Mouse (Mus musculus): Measurements from ENCODE around the gene Cirbp.
A peak's percentile ranks its signal among the peaks of the same experiment; 100 is the strongest.
"Not testable (repeated sequence)": the region's sequence is repeated elsewhere in the genome, so short reads cannot be mapped to it uniquely, and the experiment has no call there.

Gene Cirbp

GRCm38 (mm10) chr10:80162716-80163299 is 3.0 kb upstream of the Cirbp start:
- no peak for DNase-seq (ENCODE audit: low spot score in 2 of 2)

GRCm38 (mm10) chr10:80163721-80164120 is 2.1 kb upstream of the Cirbp start:
- DNase-seq (ENCODE audit: low spot score in 2 of 2) = peak in 1 of 2 experiments; percentile 54

GRCm38 (mm10) chr10:80164161-80164997 is 1.4 kb upstream of the Cirbp start:
- DNase-seq (ENCODE audit: low spot score in 2 of 2) = peak in 1 of 2 experiments; percentile 30

- peak; percentile 93 to 98 for DNase-seq (ENCODE audit: low spot score in 2 of 2)
These were observed 814 bp upstream of the Cirbp start for GRCm38 (mm10) chr10:80164998-80165344.

- DNase-seq (ENCODE audit: low spot score in 2 of 2) = not testable (repeated sequence)
These were observed 351 bp downstream of the Cirbp start for GRCm38 (mm10) chr10:80166136-80166535.

- DNase-seq (ENCODE audit: low spot score in 2 of 2) = peak; percentile 98
These were observed 1.8 kb downstream of the Cirbp start for GRCm38 (mm10) chr10:80167460-80168037.

- peak; percentile 93 to 95 for DNase-seq (ENCODE audit: low spot score in 2 of 2)
These were observed 2.4 kb downstream of the Cirbp start for GRCm38 (mm10) chr10:80168038-80168661.

GRCm38 (mm10) chr10:80169070-80169469 is 3.3 kb downstream of the Cirbp start:
- no peak for DNase-seq (ENCODE audit: low spot score in 2 of 2)

- no peak for DNase-seq (ENCODE audit: low spot score in 2 of 2)
These were observed 3.9 kb downstream of the Cirbp start for GRCm38 (mm10) chr10:80169651-80170050.

- DNase-seq (ENCODE audit: low spot score in 2 of 2) = no peak
These were observed 4.3 kb downstream of the Cirbp start for GRCm38 (mm10) chr10:80170052-80170451.

GRCm38 (mm10) chr10:80170601-80171021 is 4.8 kb downstream of the Cirbp start:
- no peak for DNase-seq (ENCODE audit: low spot score in 2 of 2)

- no peak for DNase-seq (ENCODE audit: low spot score in 2 of 2)
These were observed 5.5 kb downstream of the Cirbp start for GRCm38 (mm10) chr10:80171252-80171651.

- no peak for DNase-seq (ENCODE audit: low spot score in 2 of 2)
These were observed 6.2 kb downstream of the Cirbp start for GRCm38 (mm10) chr10:80171760-80172526.

GRCm38 (mm10) chr10:80172527-80173292 is 6.9 kb downstream of the Cirbp start, which contains the start of gene 1600002K03Rik:
Gene 1600002K03Rik (plus strand): TSS chr10:80172944.
- DNase-seq (ENCODE audit: low spot score in 2 of 2) = peak; percentile 93

- no peak for DNase-seq (ENCODE audit: low spot score in 2 of 2)
These were observed 7.6 kb downstream of the Cirbp start for GRCm38 (mm10) chr10:80173358-80173757.

GRCm38 (mm10) chr10:80173955-80174640 is 8.3 kb downstream of the Cirbp start:
- DNase-seq (ENCODE audit: low spot score in 2 of 2) = no peak

- no peak for DNase-seq (ENCODE audit: low spot score in 2 of 2)
These were observed 8.9 kb downstream of the Cirbp start for GRCm38 (mm10) chr10:80174705-80175104.

GRCm38 (mm10) chr10:80175536-80176269 is 9.9 kb downstream of the Cirbp start:
- DNase-seq (ENCODE audit: low spot score in 2 of 2) = peak in 1 of 2 experiments; percentile 61

GRCm38 (mm10) chr10:80176270-80176834 is 10.6 kb downstream of the Cirbp start:
- no peak for DNase-seq (ENCODE audit: low spot score in 2 of 2)
